Mouse (Mus musculus): ENCODE measurements around the gene Tnr. TPM values are rescaled to one million over a fixed set of nuclear protein-coding genes. Genes with fewer than 3 reads are reported as not detected.
A peak's percentile ranks its signal among the peaks of the same experiment; 100 is the strongest.

Tnr gene
- polyA plus RNA-seq, 1 experiment from 2014 or later: 2.6 TPM

DNA sequence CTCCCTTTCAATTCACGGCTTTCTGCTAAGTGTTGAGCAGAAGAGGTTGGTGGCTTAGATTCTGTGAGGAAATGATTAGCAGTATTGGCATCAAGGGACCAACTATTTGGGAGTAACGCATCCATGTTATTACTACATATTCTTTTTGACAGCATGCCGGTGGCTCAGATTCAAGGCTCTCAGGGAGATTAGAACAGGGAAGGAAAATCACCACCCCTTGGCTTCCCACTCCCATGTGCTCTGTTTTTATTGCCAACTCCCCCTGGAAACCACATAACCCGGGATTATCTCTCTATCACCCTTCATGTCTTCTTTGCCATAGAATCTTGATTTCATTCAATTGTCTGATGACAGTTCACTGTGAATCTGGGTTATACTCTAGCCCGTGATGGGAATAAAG, 276.8 kb downstream of the Tnr start:
- no peak for ATAC-seq
- Histone ChIP-seq H3K4me3 (ENCODE audit: low read depth, low read length) (no peak overlapping the region), H3K9me3 (replicated peaks; ENCODE audit: control insufficient read depth, low read length) (no peaks in the 10 kb centered on the region; the same call in 1 of the 2 replicates), H3K36me3 (ENCODE audit: control insufficient read depth, insufficient read depth, low read length) (no peaks in the 10 kb centered on the region), H3K27me3 (replicated peaks; ENCODE audit: control insufficient read depth, insufficient read depth, low read length) (no peaks in the 10 kb centered on the region), H3K27ac (ENCODE audit: low read depth, low read length) (no peak overlapping the region), H3K9ac (ENCODE audit: low read length) (no peak overlapping the region), H3K4me1 (ENCODE audit: control insufficient read depth, insufficient read depth, low read length) (no peaks in the 10 kb centered on the region), H3K4me2 (ENCODE audit: low read length) (no peak overlapping the region)
- DNase-seq (ENCODE audit: low spot score): no peak
- WGBS: 83% methylated on average over 5 of the region's 5 CpGs

DNA sequence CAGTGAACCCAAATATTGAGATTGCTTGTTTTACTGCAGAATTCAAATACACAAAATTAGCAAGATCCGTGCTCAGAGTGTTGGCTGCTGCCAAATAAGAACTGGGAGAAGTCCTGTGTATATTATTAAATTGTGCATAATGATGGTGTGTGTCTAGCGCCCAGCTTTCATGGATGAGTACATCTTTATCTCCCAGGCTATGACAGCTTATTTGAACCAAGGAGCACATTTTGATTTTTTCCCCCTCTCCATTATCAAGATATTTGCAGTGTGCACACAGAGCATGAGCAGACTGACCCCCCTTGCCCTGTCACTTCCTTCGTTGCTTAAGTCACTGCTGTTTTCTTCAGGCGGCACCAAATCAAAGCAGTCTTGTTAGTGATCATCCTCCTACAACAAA, 278.2 kb downstream of the Tnr start:
- no peaks in the 10 kb centered on the region for H3K4me1 ChIP-seq (ENCODE audit: control insufficient read depth, insufficient read depth, low read length)
- no peak overlapping the region for H3K27ac ChIP-seq (ENCODE audit: low read depth, low read length)
- no peak overlapping the region for H3K4me3 ChIP-seq (ENCODE audit: low read depth, low read length)
- 57% methylated on average over 4 of the region's 4 CpGs for WGBS
- DNase-seq (ENCODE audit: low spot score) (no peak), ATAC-seq (no peak)
- no peaks in the 10 kb centered on the region; the same call in 1 of the 2 replicates for H3K9me3 ChIP-seq (replicated peaks; ENCODE audit: control insufficient read depth, low read length)
- H3K27me3 ChIP-seq (replicated peaks; ENCODE audit: control insufficient read depth, insufficient read depth, low read length): no peaks in the 10 kb centered on the region
- no peak overlapping the region for H3K4me2 ChIP-seq (ENCODE audit: low read length)
- H3K36me3 ChIP-seq (ENCODE audit: control insufficient read depth, insufficient read depth, low read length): no peaks in the 10 kb centered on the region
- no peak overlapping the region for H3K9ac ChIP-seq (ENCODE audit: low read length)

GRCm38 (mm10) chr1:159803711-159804110, 280.1 kb downstream of the Tnr start:
- no peak overlapping the region for H3K9ac ChIP-seq (ENCODE audit: low read length)
- no peaks in the 10 kb centered on the region for H3K27me3 ChIP-seq (replicated peaks; ENCODE audit: control insufficient read depth, insufficient read depth, low read length)
- no peak for ATAC-seq
- H3K36me3 ChIP-seq (ENCODE audit: control insufficient read depth, insufficient read depth, low read length): no peaks in the 10 kb centered on the region
- H3K27ac ChIP-seq (ENCODE audit: low read depth, low read length): no peak overlapping the region
- no peak overlapping the region for H3K4me3 ChIP-seq (ENCODE audit: low read depth, low read length)
- H3K4me2 ChIP-seq (ENCODE audit: low read length): no peak overlapping the region
- no peaks in the 10 kb centered on the region for H3K4me1 ChIP-seq (ENCODE audit: control insufficient read depth, insufficient read depth, low read length)
- DNase-seq (ENCODE audit: low spot score): no peak
- no peaks in the 10 kb centered on the region; the same call in 1 of the 2 replicates for H3K9me3 ChIP-seq (replicated peaks; ENCODE audit: control insufficient read depth, low read length)

DNA sequence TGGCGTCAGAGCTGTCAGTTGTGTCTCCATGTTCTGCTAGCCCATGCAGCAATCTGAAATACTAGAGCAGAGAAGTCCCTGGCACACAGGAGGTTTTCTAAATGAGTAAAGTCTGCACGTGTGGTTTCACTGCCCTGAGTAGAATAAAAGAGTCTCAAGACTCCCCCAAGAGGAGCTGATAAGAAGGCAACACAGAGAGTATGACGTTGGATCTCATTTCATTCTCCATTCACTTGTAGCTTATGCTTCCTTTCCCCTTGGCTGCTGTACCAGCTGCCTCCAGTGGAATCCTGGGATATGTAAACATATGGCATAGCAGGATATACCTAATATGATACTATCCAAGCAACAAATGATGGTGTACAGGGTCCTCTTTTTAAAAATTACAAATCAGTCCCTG, 285.9 kb downstream of the Tnr start:
- no peak overlapping the region for H3K4me3 ChIP-seq (ENCODE audit: low read depth, low read length)
- no peaks in the 10 kb centered on the region; the same call in 1 of the 2 replicates for H3K9me3 ChIP-seq (replicated peaks; ENCODE audit: control insufficient read depth, low read length)
- no peaks in the 10 kb centered on the region for H3K4me1 ChIP-seq (ENCODE audit: control insufficient read depth, insufficient read depth, low read length)
- 51% methylated on average over 3 of the region's 3 CpGs for WGBS
- no peaks in the 10 kb centered on the region for H3K27me3 ChIP-seq (replicated peaks; ENCODE audit: control insufficient read depth, insufficient read depth, low read length)
- H3K27ac ChIP-seq (ENCODE audit: low read depth, low read length): no peak overlapping the region
- ATAC-seq: no peak
- DNase-seq (ENCODE audit: low spot score): peak; percentile 22
- no peaks in the 10 kb centered on the region for H3K36me3 ChIP-seq (ENCODE audit: control insufficient read depth, insufficient read depth, low read length)
- no peak overlapping the region for H3K9ac ChIP-seq (ENCODE audit: low read length)
- H3K4me2 ChIP-seq (ENCODE audit: low read length): no peak overlapping the region

DNA sequence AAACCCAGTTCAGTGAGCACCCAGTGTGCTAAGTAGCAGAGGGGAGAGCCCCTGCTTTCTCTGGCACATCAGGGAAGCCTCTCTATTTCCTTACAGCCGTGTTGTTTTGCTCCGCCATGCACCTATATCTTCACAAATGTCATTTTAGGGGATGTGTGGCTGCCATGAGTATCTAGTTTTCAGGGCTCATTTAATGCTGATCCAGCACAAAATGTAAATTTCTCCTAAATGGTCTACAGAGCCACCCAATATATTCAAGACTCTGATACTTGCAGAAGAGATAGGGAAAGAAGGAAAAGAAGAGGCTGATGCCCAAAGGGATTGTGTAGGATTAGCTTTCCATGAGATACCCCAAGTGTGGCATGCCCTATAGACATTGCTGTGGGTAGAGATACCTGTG, 288.2 kb downstream of the Tnr start:
- no peaks in the 10 kb centered on the region for H3K9me3 ChIP-seq (replicated peaks; ENCODE audit: control insufficient read depth, low read length)
- 84% methylated on average over 2 of the region's 2 CpGs for WGBS
- no peak for DNase-seq (ENCODE audit: low spot score)
- H3K9ac ChIP-seq (ENCODE audit: low read length): no peak overlapping the region
- H3K36me3 ChIP-seq (ENCODE audit: control insufficient read depth, insufficient read depth, low read length): no peaks in the 10 kb centered on the region
- H3K4me2 ChIP-seq (ENCODE audit: low read length): no peak overlapping the region
- ATAC-seq: no peak
- no peaks in the 10 kb centered on the region for H3K4me1 ChIP-seq (ENCODE audit: control insufficient read depth, insufficient read depth, low read length)
- H3K27ac ChIP-seq (ENCODE audit: low read depth, low read length): no peak overlapping the region
- no peaks in the 10 kb centered on the region for H3K27me3 ChIP-seq (replicated peaks; ENCODE audit: control insufficient read depth, insufficient read depth, low read length)
- no peak overlapping the region for H3K4me3 ChIP-seq (ENCODE audit: low read depth, low read length)

DNA sequence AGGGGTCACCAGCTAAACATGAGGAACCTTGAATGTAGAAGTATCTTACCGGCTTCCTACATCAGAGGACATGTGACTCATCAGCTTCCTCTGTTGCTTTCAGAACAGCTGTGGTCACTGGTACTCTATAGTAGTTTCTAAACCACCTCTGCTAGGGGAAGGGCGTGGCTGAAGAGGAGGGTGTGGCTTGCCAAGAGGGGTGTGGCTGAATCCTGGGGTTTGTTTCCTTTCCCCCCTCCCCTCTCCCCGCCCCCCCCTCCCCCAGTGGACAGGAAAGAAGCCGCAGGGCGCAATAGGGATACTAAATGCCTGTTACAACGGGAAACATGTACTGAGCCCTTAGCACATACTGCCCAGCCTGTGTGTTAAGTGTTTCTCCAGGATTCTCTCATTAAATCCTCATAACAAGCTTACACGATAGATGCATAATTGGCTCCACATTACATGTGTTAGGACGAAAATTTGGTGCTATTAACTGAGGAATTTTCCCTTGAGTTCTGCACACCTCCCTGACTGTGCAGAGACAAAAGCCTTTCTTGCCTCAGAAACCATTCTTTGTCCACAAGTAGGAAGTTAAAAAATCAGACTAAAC, 289.3 kb downstream of the Tnr start:
- peak; percentile 72; the same call in 1 of the 2 replicates for ATAC-seq
- 3% methylated on average over 8 of the region's 8 CpGs for WGBS
- peak; percentile 26 for DNase-seq (ENCODE audit: low spot score)
- H3K27me3 ChIP-seq (replicated peaks; ENCODE audit: control insufficient read depth, insufficient read depth, low read length): no peaks in the 10 kb centered on the region
- H3K4me1 ChIP-seq (ENCODE audit: control insufficient read depth, insufficient read depth, low read length): no peaks in the 10 kb centered on the region
- H3K27ac ChIP-seq (ENCODE audit: low read depth, low read length): no peak overlapping the region
- no peak overlapping the region for H3K9ac ChIP-seq (ENCODE audit: low read length)
- H3K36me3 ChIP-seq (ENCODE audit: control insufficient read depth, insufficient read depth, low read length): no peaks in the 10 kb centered on the region
- 0 out of 2 replicates have a peak overlapping the region, but pooled peaks have one; percentile 6 for H3K4me2 ChIP-seq (ENCODE audit: low read length)
- H3K4me3 ChIP-seq (ENCODE audit: low read depth, low read length): no peak overlapping the region
- H3K9me3 ChIP-seq (replicated peaks; ENCODE audit: control insufficient read depth, low read length): no peaks in the 10 kb centered on the region

- Histone ChIP-seq H3K27me3 (replicated peaks; ENCODE audit: control insufficient read depth, insufficient read depth, low read length) (no peaks in the 10 kb centered on the region), H3K4me2 (ENCODE audit: low read length) (no peak overlapping the region), H3K27ac (ENCODE audit: low read depth, low read length) (no peak overlapping the region), H3K4me3 (ENCODE audit: low read depth, low read length) (no peak overlapping the region), H3K4me1 (ENCODE audit: control insufficient read depth, insufficient read depth, low read length) (no peaks in the 10 kb centered on the region), H3K9me3 (replicated peaks; ENCODE audit: control insufficient read depth, low read length) (no peaks in the 10 kb centered on the region), H3K9ac (ENCODE audit: low read length) (no peak overlapping the region), H3K36me3 (ENCODE audit: control insufficient read depth, insufficient read depth, low read length) (no peaks in the 10 kb centered on the region)
- ATAC-seq: no peak
- 46% methylated on average over 3 of the region's 3 CpGs for WGBS
- no peak for DNase-seq (ENCODE audit: low spot score)
These were observed 290.8 kb downstream of the Tnr start for GRCm38 (mm10) chr1:159814348-159814747.

DNA sequence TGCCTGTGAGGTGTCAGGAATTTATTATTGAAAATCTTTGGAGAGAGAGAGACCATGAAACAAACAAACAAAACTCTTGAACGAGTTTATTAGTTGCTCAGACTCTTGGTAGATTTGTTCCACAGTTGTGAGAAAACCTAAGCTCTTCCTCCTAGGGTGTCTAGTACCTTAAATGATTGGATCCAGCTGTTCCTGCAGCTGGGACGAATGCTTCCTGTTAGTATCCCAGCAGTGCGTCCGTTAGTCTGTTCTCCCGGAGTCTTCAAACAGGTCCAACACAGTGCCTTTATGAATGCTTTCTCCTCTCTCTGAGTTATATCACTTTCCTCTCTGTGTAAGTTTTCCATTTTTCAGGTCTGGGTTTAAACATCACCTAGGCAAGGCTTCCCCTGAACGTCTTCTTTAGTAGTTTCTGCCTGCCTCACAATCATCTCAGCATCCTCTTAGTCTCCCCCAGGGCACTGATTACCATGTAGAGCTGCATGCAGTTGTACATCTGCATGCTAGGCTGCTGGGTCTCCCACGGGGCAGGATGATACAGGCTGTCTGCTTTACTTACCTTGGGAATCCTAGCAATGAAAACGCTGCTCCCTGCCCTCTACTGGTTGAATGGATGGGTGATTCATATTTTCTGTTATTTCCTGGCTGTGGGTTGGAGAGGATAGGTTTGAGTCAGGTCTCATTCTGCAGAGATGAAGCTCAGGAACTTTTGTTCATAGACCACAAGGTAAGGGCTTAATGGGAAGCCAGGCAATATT, 293.2 kb downstream of the Tnr start:
- no peak overlapping the region for H3K4me2 ChIP-seq (ENCODE audit: low read length)
- no peak for ATAC-seq
- H3K9ac ChIP-seq (ENCODE audit: low read length): no peak overlapping the region
- peak; percentile 25 for DNase-seq (ENCODE audit: low spot score)
- H3K27me3 ChIP-seq (replicated peaks; ENCODE audit: control insufficient read depth, insufficient read depth, low read length): no peaks in the 10 kb centered on the region
- no peaks in the 10 kb centered on the region for H3K36me3 ChIP-seq (ENCODE audit: control insufficient read depth, insufficient read depth, low read length)
- 0 out of 2 replicates have a peak, but pooled peaks cover 2% of the 10 kb centered on the region for H3K4me1 ChIP-seq (ENCODE audit: control insufficient read depth, insufficient read depth, low read length)
- WGBS: 56% methylated on average over 8 of the region's 8 CpGs
- H3K4me3 ChIP-seq (ENCODE audit: low read depth, low read length): no peak overlapping the region
- no peaks in the 10 kb centered on the region for H3K9me3 ChIP-seq (replicated peaks; ENCODE audit: control insufficient read depth, low read length)
- H3K27ac ChIP-seq (ENCODE audit: low read depth, low read length): no peak overlapping the region

DNA sequence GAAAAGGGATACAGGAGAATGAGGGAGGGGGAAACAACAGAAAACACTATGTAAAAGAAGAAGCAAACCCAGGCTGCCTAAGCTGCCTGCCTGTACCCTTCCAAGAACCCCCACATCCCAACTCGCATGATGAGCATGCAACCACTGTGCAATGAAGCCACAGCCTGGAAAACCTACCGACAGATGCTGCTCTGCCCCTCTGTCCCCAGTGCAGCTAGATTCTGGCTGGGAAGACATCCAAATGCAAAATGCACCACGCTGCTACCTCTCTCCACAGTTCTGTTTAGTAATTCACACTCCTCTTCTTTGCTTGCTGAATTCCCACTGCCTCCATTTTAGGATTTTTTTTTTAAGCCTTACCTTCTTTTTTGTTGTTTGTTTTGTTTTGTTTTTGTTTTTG, 295.9 kb downstream of the Tnr start:
- Histone ChIP-seq H3K9ac (ENCODE audit: low read length) (no peak overlapping the region), H3K27ac (ENCODE audit: low read depth, low read length) (no peak overlapping the region), H3K4me3 (ENCODE audit: low read depth, low read length) (no peak overlapping the region), H3K4me1 (ENCODE audit: control insufficient read depth, insufficient read depth, low read length) (0 out of 2 replicates have a peak, but pooled peaks cover 2% of the 10 kb centered on the region), H3K27me3 (replicated peaks; ENCODE audit: control insufficient read depth, insufficient read depth, low read length) (no peaks in the 10 kb centered on the region), H3K36me3 (ENCODE audit: control insufficient read depth, insufficient read depth, low read length) (no peaks in the 10 kb centered on the region), H3K9me3 (replicated peaks; ENCODE audit: control insufficient read depth, low read length) (no peaks in the 10 kb centered on the region), H3K4me2 (ENCODE audit: low read length) (no peak overlapping the region)
- WGBS: 44% methylated on average over 3 of the region's 3 CpGs
- ATAC-seq: no peak
- peak; percentile 47 for DNase-seq (ENCODE audit: low spot score)
